Mouse (Mus musculus): ENCODE measurements around the gene Gm4981. TPM values are rescaled to one million over a fixed set of nuclear protein-coding genes. Genes with fewer than 3 reads are reported as not detected.
A peak's percentile ranks its signal among the peaks of the same experiment; 100 is the strongest.
"Not testable (repeated sequence)": the region's sequence is repeated elsewhere in the genome, so short reads cannot be mapped to it uniquely, and the experiment has no call there.

Gm4981 gene
- total and polyA plus RNA-seq, 3 experiments, result not detected

- not testable (repeated sequence) for H3K36me3 ChIP-seq (ENCODE audit: control insufficient read depth in 1 of 2, insufficient read depth in 2 of 2, low read length in 2 of 2); H3K4me3 ChIP-seq (ENCODE audit: control insufficient read depth in 1 of 2, insufficient read depth in 1 of 2, low read depth in 2 of 2, low read length in 2 of 2); H3K27me3 ChIP-seq (ENCODE audit: control insufficient read depth in 1 of 2, insufficient read depth in 2 of 2, low read length in 2 of 2); H3K9ac ChIP-seq (ENCODE audit: control insufficient read depth, low read depth, low read length, poor library complexity, severe bottlenecking); H3K4me1 ChIP-seq (ENCODE audit: control insufficient read depth in 1 of 2, insufficient read depth in 2 of 2, low read length in 2 of 2); H3K27ac ChIP-seq (ENCODE audit: control insufficient read depth, low read depth, low read length); H3K79me2 ChIP-seq (ENCODE audit: control insufficient read depth, insufficient read depth, low read length, poor library complexity); H3K9me3 ChIP-seq (replicated peaks; ENCODE audit: insufficient read depth, low read length); DNase-seq (ENCODE audit: low read depth, low spot score)
Observed at GRCm38 (mm10) chr10:58224827-58225785, 11.4 kb downstream of the Gm4981 start, which contains the start of gene AW822073. TSS of gene AW822073 (minus strand) at chr10:58224930.

DNA sequence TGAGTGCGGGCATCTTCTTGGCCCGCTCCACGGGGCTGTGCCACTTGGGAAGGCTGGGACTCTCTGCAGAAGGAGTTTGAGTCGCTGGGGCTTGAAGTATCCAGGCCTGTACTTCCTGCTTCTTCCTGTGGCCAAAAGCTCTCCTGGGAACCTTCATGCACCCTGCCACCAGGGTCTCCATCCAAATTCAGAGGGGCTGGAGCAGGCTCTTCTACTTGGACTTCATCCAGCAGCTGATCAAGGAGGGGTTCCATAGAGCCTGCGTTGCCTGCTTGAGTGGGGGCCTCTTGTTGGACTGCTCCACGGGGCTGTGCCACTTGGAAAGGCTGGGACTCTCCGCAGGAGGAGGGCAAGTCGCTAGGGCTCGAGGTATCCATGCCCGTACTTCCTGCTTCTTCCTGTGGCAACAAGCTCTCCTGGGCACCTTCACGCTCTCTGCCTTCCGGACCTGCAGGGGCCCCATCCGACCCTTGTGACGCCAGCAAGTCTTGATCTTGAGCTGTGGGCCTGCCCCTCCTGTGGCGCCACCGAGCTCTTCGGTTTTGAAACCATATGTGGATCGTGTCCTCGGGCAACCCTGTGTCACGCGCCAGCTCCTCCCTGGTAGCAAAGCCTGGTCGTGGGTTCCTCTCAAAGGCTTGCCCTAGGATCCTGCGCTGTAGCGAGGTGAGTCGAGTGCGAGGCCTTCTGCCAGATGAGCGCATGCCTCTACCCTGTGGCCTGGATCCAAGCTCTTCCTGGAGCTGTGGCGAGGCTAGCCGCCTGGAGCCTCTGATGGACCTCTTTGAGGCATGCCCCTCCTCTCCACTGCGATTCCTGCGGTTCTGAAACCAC is 12.3 kb downstream of the Gm4981 start:
- H3K36me3 ChIP-seq (ENCODE audit: control insufficient read depth in 1 of 2, insufficient read depth in 2 of 2, low read length in 2 of 2); H3K27ac ChIP-seq (ENCODE audit: control insufficient read depth, low read depth, low read length); H3K27me3 ChIP-seq (ENCODE audit: control insufficient read depth in 1 of 2, insufficient read depth in 2 of 2, low read length in 2 of 2); H3K9ac ChIP-seq (ENCODE audit: control insufficient read depth, low read depth, low read length, poor library complexity, severe bottlenecking); H3K9me3 ChIP-seq (replicated peaks; ENCODE audit: insufficient read depth, low read length); H3K4me3 ChIP-seq (ENCODE audit: control insufficient read depth in 1 of 2, insufficient read depth in 1 of 2, low read depth in 2 of 2, low read length in 2 of 2); H3K79me2 ChIP-seq (ENCODE audit: control insufficient read depth, insufficient read depth, low read length, poor library complexity); H3K4me1 ChIP-seq (ENCODE audit: control insufficient read depth in 1 of 2, insufficient read depth in 2 of 2, low read length in 2 of 2): not testable (repeated sequence)
- DNase-seq (ENCODE audit: low read depth, low spot score), result peak; percentile 16
- TF ChIP-seq POLR2A (IDR thresholded peaks at IDR 0.05; ENCODE audit: control insufficient read depth in 1 of 2, insufficient read depth in 1 of 2, low read depth in 1 of 2, low read length in 2 of 2, poor library complexity in 1 of 2), result 0 out of 4 replicates have a peak, but pooled peaks of 1 of the 2 experiments have one; percentile 35

DNA sequence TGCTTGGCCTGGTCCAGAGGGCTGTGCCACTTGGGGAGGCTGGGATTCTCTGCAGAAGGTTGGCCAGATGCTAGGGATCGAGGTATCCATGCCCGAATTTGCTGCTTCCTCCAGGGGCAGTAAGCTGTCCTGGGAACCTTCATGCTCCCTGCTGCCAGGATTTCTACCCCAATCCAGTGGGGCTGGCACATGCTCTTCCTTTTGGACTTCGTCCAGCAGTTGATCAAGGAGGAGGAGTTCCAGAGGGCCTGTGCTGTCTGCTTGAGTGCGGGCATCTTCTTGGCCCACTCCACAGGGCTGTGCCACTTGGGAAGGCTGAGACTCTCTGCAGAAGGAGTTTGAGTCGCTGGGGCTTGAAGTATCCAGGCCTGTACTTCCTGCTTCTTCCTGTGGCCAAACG is 13.3 kb downstream of the Gm4981 start:
- H3K27me3 ChIP-seq (ENCODE audit: control insufficient read depth in 1 of 2, insufficient read depth in 2 of 2, low read length in 2 of 2); H3K9me3 ChIP-seq (replicated peaks; ENCODE audit: insufficient read depth, low read length); H3K79me2 ChIP-seq (ENCODE audit: control insufficient read depth, insufficient read depth, low read length, poor library complexity); H3K4me1 ChIP-seq (ENCODE audit: control insufficient read depth in 1 of 2, insufficient read depth in 2 of 2, low read length in 2 of 2); H3K27ac ChIP-seq (ENCODE audit: control insufficient read depth, low read depth, low read length); H3K4me3 ChIP-seq (ENCODE audit: control insufficient read depth in 1 of 2, insufficient read depth in 1 of 2, low read depth in 2 of 2, low read length in 2 of 2); DNase-seq (ENCODE audit: low read depth, low spot score); H3K36me3 ChIP-seq (ENCODE audit: control insufficient read depth in 1 of 2, insufficient read depth in 2 of 2, low read length in 2 of 2); H3K9ac ChIP-seq (ENCODE audit: control insufficient read depth, low read depth, low read length, poor library complexity, severe bottlenecking): not testable (repeated sequence)

DNA sequence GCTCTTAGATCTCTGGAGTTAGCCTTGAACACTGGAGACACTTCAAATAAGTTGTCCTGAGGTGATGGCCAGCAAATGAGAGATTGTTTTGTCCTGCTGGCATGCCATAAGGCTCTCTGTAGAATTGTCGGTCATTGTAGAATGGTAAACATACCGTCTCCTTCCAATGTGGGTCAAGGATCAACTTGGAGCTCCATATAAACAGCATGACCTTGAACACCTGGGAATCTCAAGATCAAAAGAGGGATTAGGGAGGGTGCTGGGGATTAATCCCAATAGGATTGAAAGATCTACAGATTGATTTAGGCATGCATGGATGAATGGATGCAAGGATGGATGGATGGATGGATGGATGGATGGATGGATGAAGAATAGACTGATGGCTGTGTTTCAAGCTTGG is 14.9 kb downstream of the Gm4981 start:
- not testable (repeated sequence) for DNase-seq (ENCODE audit: low read depth, low spot score); H3K36me3 ChIP-seq (ENCODE audit: control insufficient read depth in 1 of 2, insufficient read depth in 2 of 2, low read length in 2 of 2); H3K4me3 ChIP-seq (ENCODE audit: control insufficient read depth in 1 of 2, insufficient read depth in 1 of 2, low read depth in 2 of 2, low read length in 2 of 2); H3K9me3 ChIP-seq (replicated peaks; ENCODE audit: insufficient read depth, low read length); H3K9ac ChIP-seq (ENCODE audit: control insufficient read depth, low read depth, low read length, poor library complexity, severe bottlenecking); H3K4me1 ChIP-seq (ENCODE audit: control insufficient read depth in 1 of 2, insufficient read depth in 2 of 2, low read length in 2 of 2); H3K27me3 ChIP-seq (ENCODE audit: control insufficient read depth in 1 of 2, insufficient read depth in 2 of 2, low read length in 2 of 2); H3K27ac ChIP-seq (ENCODE audit: control insufficient read depth, low read depth, low read length); H3K79me2 ChIP-seq (ENCODE audit: control insufficient read depth, insufficient read depth, low read length, poor library complexity)
